Mouse (Mus musculus): ENCODE measurements around the gene Matn4.
A peak's percentile ranks its signal among the peaks of the same experiment; 100 is the strongest.

DNA sequence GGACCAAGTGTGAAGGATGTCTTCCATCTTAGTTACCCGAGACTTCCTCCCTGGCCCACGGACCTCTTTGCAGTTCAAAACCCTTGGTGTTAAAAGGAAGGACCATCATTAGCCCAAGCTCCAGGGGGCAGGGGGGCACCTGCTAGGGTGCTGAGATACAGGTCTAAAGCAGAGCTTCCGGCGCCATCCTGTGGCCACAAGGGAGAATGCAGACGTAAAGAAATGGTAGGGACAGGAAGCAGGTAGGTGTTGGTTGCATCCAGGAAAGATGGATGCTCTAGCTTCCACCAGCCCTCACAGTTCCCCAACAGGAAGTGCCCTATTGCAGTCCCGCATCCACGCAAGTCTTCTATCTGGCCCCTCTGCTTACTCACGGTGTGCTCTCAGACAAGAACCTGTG is 18.0 kb downstream of the Matn4 start:
- TF ChIP-seq POLR2A (IDR thresholded peaks at IDR 0.05; ENCODE audit: low read depth, low read length) (no peak), CTCF (conservative IDR thresholded peaks at IDR 0.05; ENCODE audit: insufficient read depth, insufficient read length, low read depth, low read length) (peak; percentile 52)

All from kidney, adult 2 months (tissue).